In genomic region chr1:64757254-64757653, GRCm38 (mm10) we compare ENCODE assay signal across 7 mouse cellular contexts. TPM values are rescaled to one million over a fixed set of nuclear protein-coding genes. Genes with fewer than 3 reads are reported as not detected.
DNase-seq lines count a peak whose midpoint lies in the region; ATAC-seq lines count a peak whose summit lies in the region.

No protein-coding gene starts in this region.

- peak; percentile 38 for DNase-seq in kidney, adult 11 months
- DNase-seq in kidney, postnatal 4 days: no peak
- peak; percentile 25 for DNase-seq in fibroblast of lung, adult 2 months (ENCODE audit: low read depth)
- no peak for DNase-seq in left cerebral cortex, adult 18-20 months (ENCODE audit: low spot score in 2 of 2)

- no peak overlapping the region for H3K4me2 ChIP-seq in intestine, embryonic 16.5 days (ENCODE audit: low read depth, low read length)

- no peaks in the 10 kb centered on the region for H3K36me3 ChIP-seq in intestine, embryonic 16.5 days (ENCODE audit: control insufficient read depth, insufficient read depth, low read length)

- H3K4me1 ChIP-seq in intestine, embryonic 16.5 days (ENCODE audit: control insufficient read depth, insufficient read depth, low read length): peaks cover 7% of the 10 kb centered on the region; the same call in 1 of the 2 replicates

- ATAC-seq in intestine, embryonic 16.5 days: peak; percentile 64
- 0 out of 2 replicates have a peak, but pooled peaks have one; percentile 16 for ATAC-seq in megakaryocyte-erythroid progenitor cell, adult 5-6 weeks (replicated peaks; ENCODE audit: low FRiP score, low TSS enrichment, poor library complexity, severe bottlenecking)
- ATAC-seq in erythroid progenitor cell, adult 5-6 weeks (replicated peaks; ENCODE audit: low FRiP score, poor library complexity, severe bottlenecking): no peak

- H3K9ac ChIP-seq in intestine, embryonic 16.5 days (ENCODE audit: low read depth, low read length): no peak overlapping the region

- 36% methylated on average over 2 of the region's 2 CpGs for WGBS in intestine, embryonic 16.5 days

- H3K27ac ChIP-seq in intestine, embryonic 16.5 days (ENCODE audit: low read length): no peak overlapping the region

- no peak overlapping the region for H3K4me3 ChIP-seq in intestine, embryonic 16.5 days (ENCODE audit: low read length)

- no peaks in the 10 kb centered on the region for H3K9me3 ChIP-seq in intestine, embryonic 16.5 days (ENCODE audit: control insufficient read depth, low read length)

- no peaks in the 10 kb centered on the region for H3K27me3 ChIP-seq in intestine, embryonic 16.5 days (replicated peaks; ENCODE audit: control insufficient read depth, insufficient read depth, low read length)

RNA-seq across cellular contexts. Expression of gene Fzd5, which starts 19.7 kb away (rescaled TPM):
- 5.7 and 6.1 TPM in 2 replicates for polyA plus RNA-seq in intestine, embryonic 16.5 days (2015; fragmentation: Nextera tagmentation; extraction: Ambion mirVana)
- 0.52 and 1.5 TPM in 2 replicates for total RNA-seq in megakaryocyte-erythroid progenitor cell, adult 5-6 weeks (2014; fragmentation: Nextera tagmentation)
- 2.0 and 2.6 TPM in 2 replicates for total RNA-seq in megakaryocyte-erythroid progenitor cell, adult 5-6 weeks (2017)
- total RNA-seq in erythroid progenitor cell, adult 5-6 weeks (2015; ENCODE audit: low replicate concordance): 6.1 and 10.1 TPM in 2 replicates
- 8.9 and 11.6 TPM in 2 replicates for total RNA-seq in erythroid progenitor cell, adult 5-6 weeks (2017; ENCODE audit: low replicate concordance)
- 1 to 10 TPM; 1.4 to 1.8 TPM for total RNA-seq in left cerebral cortex, adult 18-20 months (2021)

Comparison
In these comparisons a context has a peak if more than half of its experiments do, and no peak if none do; other contexts are left out.
1. DNase-seq: peak in kidney, adult 11 months (single experiment) and fibroblast of lung, adult 2 months (single experiment); none in kidney, postnatal 4 days (0 of 2) and left cerebral cortex, adult 18-20 months (0 of 2).